In the genomic region with DNA sequence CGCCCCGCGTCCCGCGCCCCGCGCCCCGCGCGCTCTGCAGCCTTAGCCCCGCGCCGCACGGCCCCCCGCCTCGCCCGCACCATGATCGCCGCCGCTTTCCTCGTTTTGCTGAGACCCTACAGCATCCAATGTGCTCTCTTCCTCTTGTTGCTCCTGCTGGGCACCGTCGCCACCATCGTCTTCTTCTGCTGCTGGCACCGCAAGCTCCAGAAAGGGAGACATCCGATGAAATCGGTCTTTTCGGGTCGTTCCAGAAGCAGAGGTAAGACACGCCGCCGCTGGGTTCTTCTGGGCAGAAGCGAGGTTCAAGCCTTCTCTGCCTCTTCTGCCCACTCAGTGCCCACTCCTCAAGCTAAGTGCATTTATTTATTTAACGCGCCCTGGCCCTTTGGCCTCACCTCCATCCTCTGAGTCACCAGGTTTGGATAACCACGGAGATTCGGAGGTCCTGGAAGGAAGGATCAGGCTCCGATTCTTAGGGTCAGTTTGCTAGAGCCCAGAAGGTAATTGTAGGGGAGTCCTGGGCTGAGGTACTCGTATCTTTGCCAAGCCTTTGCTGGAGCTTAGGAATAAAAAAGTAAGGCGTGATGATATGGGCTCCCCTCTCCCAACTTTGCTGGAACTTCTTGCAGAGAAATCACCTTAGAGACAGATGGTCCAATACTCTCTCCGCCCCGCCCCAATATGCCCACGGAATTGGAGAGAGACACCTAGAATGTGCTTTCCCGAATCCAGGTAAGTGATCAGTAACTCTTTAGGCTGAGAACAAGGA, we compare ENCODE assay signal across 8 mouse cellular contexts. TPM values are rescaled to one million over a fixed set of nuclear protein-coding genes. Genes with fewer than 3 reads are reported as not detected.
DNase-seq lines count a peak whose midpoint lies in the region; ATAC-seq and TF ChIP-seq lines count a peak whose summit lies in the region.

A gene (plus strand): TSS at position 35 of the 772 bp plus-strand sequence.

- H3K36me3 ChIP-seq in kidney, embryonic 15.5 days, result no peaks in the 10 kb centered on the region
- H3K36me3 ChIP-seq in ES-E14 (ENCODE audit: control insufficient read depth, insufficient read depth, low read length, poor library complexity, severe bottlenecking), result no peaks in the 10 kb centered on the region
- no peaks in the 10 kb centered on the region for H3K36me3 ChIP-seq in embryonic facial prominence, embryonic 15.5 days
- no peaks in the 10 kb centered on the region for H3K36me3 ChIP-seq in limb, embryonic 10.5 days
- no peaks in the 10 kb centered on the region for H3K36me3 ChIP-seq in small intestine, adult 2 months (ENCODE audit: control insufficient read depth, insufficient read depth, low read length)

- no peak for ATAC-seq in kidney, embryonic 15.5 days (replicated peaks; ENCODE audit: low FRiP score)
- no peak for ATAC-seq in embryonic facial prominence, embryonic 15.5 days (ENCODE audit: insufficient number of reproducible peaks, low FRiP score, low TSS enrichment, low read depth)

- peak within 1 kb of the TSS; percentile 96 for H3K4me2 ChIP-seq in kidney, embryonic 15.5 days
- peak within 1 kb of the TSS; percentile 96 for H3K4me2 ChIP-seq in embryonic facial prominence, embryonic 15.5 days (replicated peaks)

- peaks cover 22% of the 10 kb centered on the region for H3K4me1 ChIP-seq in kidney, embryonic 15.5 days
- H3K4me1 ChIP-seq in ES-E14 (ENCODE audit: control insufficient read depth in 2 of 2, insufficient read depth in 2 of 2, low read length in 2 of 2, poor library complexity in 1 of 2), result peaks cover 0 to 8% of the 10 kb centered on the region in 2 experiments; a peak in 2 of 4 replicates
- peaks cover 18% of the 10 kb centered on the region for H3K4me1 ChIP-seq in embryonic facial prominence, embryonic 15.5 days
- peaks cover 24% of the 10 kb centered on the region for H3K4me1 ChIP-seq in limb, embryonic 10.5 days
- H3K4me1 ChIP-seq in small intestine, adult 2 months (ENCODE audit: control insufficient read depth, insufficient read depth, insufficient read length, low read length), result 0 out of 2 replicates have a peak, but pooled peaks cover 3% of the 10 kb centered on the region

- H3K9me3 ChIP-seq in kidney, embryonic 15.5 days (replicated peaks), result no peaks in the 10 kb centered on the region
- H3K9me3 ChIP-seq in ES-E14 (ENCODE audit: control insufficient read depth, insufficient read depth, low read depth, low read length), result no peaks in the 10 kb centered on the region
- H3K9me3 ChIP-seq in embryonic facial prominence, embryonic 15.5 days (replicated peaks), result no peaks in the 10 kb centered on the region
- H3K9me3 ChIP-seq in limb, embryonic 10.5 days (replicated peaks), result no peaks in the 10 kb centered on the region

- no peak for TF ChIP-seq POLR2A in small intestine, adult 2 months (IDR thresholded peaks at IDR 0.05; ENCODE audit: low read depth, low read length)

- peak within 1 kb of the TSS; percentile 47 for H3K9ac ChIP-seq in kidney, embryonic 15.5 days
- H3K9ac ChIP-seq in ES-E14 (ENCODE audit: insufficient read depth, low read depth, low read length, poor library complexity, severe bottlenecking), result peak within 1 kb of the TSS; percentile 83
- H3K9ac ChIP-seq in embryonic facial prominence, embryonic 15.5 days, result peak within 1 kb of the TSS; percentile 40

- in situ Hi-C loops in ES-E14 (cut with MboI; ENCODE audit: low sequenced_read_pairs in 2 of 2, unreplicated experiment in 2 of 2), result no loop called here

- TF ChIP-seq CTCF in small intestine, adult 2 months (IDR thresholded peaks at IDR 0.05; ENCODE audit: extremely low read depth, insufficient read length, insufficient replicate concordance, low read depth, low read length), result no peak

- no peak within 1 kb of the TSS for H3K27ac ChIP-seq in kidney, embryonic 15.5 days
- 0 out of 2 replicates have a peak within 1 kb of the TSS, but pooled peaks have one; percentile 26 for H3K27ac ChIP-seq in ES-E14 (ENCODE audit: insufficient read depth, low read depth, low read length, poor library complexity, severe bottlenecking)
- H3K27ac ChIP-seq in embryonic facial prominence, embryonic 15.5 days (replicated peaks), result no peak within 1 kb of the TSS
- H3K27ac ChIP-seq in limb, embryonic 10.5 days, result peak within 1 kb of the TSS; percentile 85
- no peak within 1 kb of the TSS for H3K27ac ChIP-seq in small intestine, adult 2 months (ENCODE audit: insufficient read depth, low read depth, low read length)

- DNase-seq in kidney, postnatal 10 days, result no peak
- no peak for DNase-seq in ES-E14 (ENCODE audit: low read depth, low spot score)
- no peak for DNase-seq in heart, postnatal 25 days (ENCODE audit: low spot score)
- DNase-seq in limb, embryonic 10.5 days (ENCODE audit: low spot score), result peak; percentile 61
- no peak for DNase-seq in ovary, adult 18-20 months (ENCODE audit: low spot score)

- 3% methylated on average over 44 of the region's 44 CpGs for WGBS in kidney, embryonic 15.5 days
- 6% methylated on average over 27 of the region's 44 CpGs for WGBS in embryonic facial prominence, embryonic 15.5 days
- WGBS in limb, embryonic 10.5 days, result 4% methylated on average over 44 of the region's 44 CpGs
- 6% methylated on average over 39 of the region's 44 CpGs for WGBS in small intestine, adult 2 months

- H3K27me3 ChIP-seq in kidney, embryonic 15.5 days, result peaks cover 62% of the 10 kb centered on the region
- H3K27me3 ChIP-seq in embryonic facial prominence, embryonic 15.5 days, result peaks cover 27% of the 10 kb centered on the region
- H3K27me3 ChIP-seq in limb, embryonic 10.5 days (ENCODE audit: low read depth, poor library complexity, severe bottlenecking), result peaks cover 49% of the 10 kb centered on the region
- peaks cover 18% of the 10 kb centered on the region for H3K27me3 ChIP-seq in small intestine, adult 2 months (ENCODE audit: control insufficient read depth, insufficient read depth, low read length)

- peak within 1 kb of the TSS; percentile 69 for H3K4me3 ChIP-seq in kidney, embryonic 15.5 days (replicated peaks)
- peak within 1 kb of the TSS; percentile 81 to 89 for H3K4me3 ChIP-seq in ES-E14 (ENCODE audit: insufficient read depth in 1 of 2, low read depth in 1 of 2, low read length in 2 of 2, poor library complexity in 1 of 2, severe bottlenecking in 1 of 2)
- peak within 1 kb of the TSS; percentile 65 for H3K4me3 ChIP-seq in embryonic facial prominence, embryonic 15.5 days (replicated peaks)
- H3K4me3 ChIP-seq in limb, embryonic 10.5 days, result peak within 1 kb of the TSS; percentile 74
- peak within 1 kb of the TSS; percentile 60 for H3K4me3 ChIP-seq in small intestine, adult 2 months (ENCODE audit: low read depth, low read length)

- intact Hi-C loops in heart, postnatal 25 days (cut with DNase I), result loop anchor here (10.0 kb wide), 1 partner anchor 156 kb away; no protein-coding TSS in a partner anchor

TF ChIP-seq in ES-E14, 5 proteins besides CTCF, POLR2A, EP300 and RAD21:
- TF ChIP-seq ZNF384 (IDR thresholded peaks at IDR 0.05; ENCODE audit: low read depth, low read length), result no peak
- no peak for TF ChIP-seq HCFC1 (IDR thresholded peaks at IDR 0.05; ENCODE audit: borderline replicate concordance, insufficient read depth, low read length)
- no peak for TF ChIP-seq MAFK (IDR thresholded peaks at IDR 0.05; ENCODE audit: insufficient read depth, low read depth, low read length)
- TF ChIP-seq CHD2 (IDR thresholded peaks at IDR 0.05; ENCODE audit: low read depth, low read length), result no peak
- TF ChIP-seq ZC3H11A (IDR thresholded peaks at IDR 0.05; ENCODE audit: borderline replicate concordance, low read depth, low read length), result no peak

RNA-seq across cellular contexts. Expression of the gene that starts here (rescaled TPM):
- 25.6 and 27.9 TPM in 2 replicates for polyA plus RNA-seq in kidney, embryonic 15.5 days (2015; fragmentation: Nextera tagmentation; extraction: Ambion mirVana)
- total RNA-seq in ES-E14 (2012; rRNA removed), result 186 and 247 TPM in 2 replicates
- polyA plus RNA-seq in embryonic facial prominence, embryonic 15.5 days (2015; fragmentation: Nextera tagmentation; extraction: Ambion mirVana), result 22.8 and 28.7 TPM in 2 replicates
- 100 to 1,000 TPM; 338 to 369 TPM for total RNA-seq in heart, postnatal 25 days (2021)
- polyA plus RNA-seq in limb, embryonic 10.5 days (2016; fragmentation: Nextera tagmentation; extraction: Ambion mirVana), result 7.2 and 9.7 TPM in 2 replicates
- 14.0 and 31.9 TPM in 2 replicates for polyA plus RNA-seq in small intestine, adult 2 months (2012; rRNA removed)

Comparison
In these comparisons a context has a peak if more than half of its experiments do, and no peak if none do; other contexts are left out.
1. H3K27ac ChIP-seq: peak in ES-E14 (single experiment) and limb, embryonic 10.5 days (single experiment); none in kidney, embryonic 15.5 days (single experiment), embryonic facial prominence, embryonic 15.5 days (single experiment) and small intestine, adult 2 months (single experiment).
2. Peak in every context shown above with its lines, with median percentiles within 50 percentile points of each other: H3K4me3 ChIP-seq and H3K9ac ChIP-seq.